Mouse (Mus musculus): Measurements from ENCODE around the gene Pde7b. TPM values are rescaled to one million over a fixed set of nuclear protein-coding genes. Genes with fewer than 3 reads are reported as not detected.

Gene Pde7b
- 4.3 and 5.2 TPM in 2 replicates for polyA plus RNA-seq (2012; rRNA removed)

GRCm38 (mm10) chr10:20724906-20725305 is at the start of gene Pde7b:
Gene Pde7b, minus strand, starts transcription at chr10:20725078.

Other genes starting within 250 kb of the Pde7b start
- 1.5 and 1.6 TPM in 2 replicates for gene Ahi1, start 227.5 kb upstream of the Pde7b start, polyA plus RNA-seq (2012; rRNA removed)

Data from colon, adult 2 months (tissue).